Mouse (Mus musculus) myocyte (in vitro differentiated cells): ENCODE data around the gene Dnajc8. TPM values are rescaled to one million over a fixed set of nuclear protein-coding genes. Genes with fewer than 3 reads are reported as not detected.

Experiments used
- H3K27me3 ChIP-seq: one replicate; pipeline ENCODE4 v1.6.1; 2011; ENCODE audit not compliant: control insufficient read depth, insufficient read depth, insufficient read length
- H3K36me3 ChIP-seq: one replicate; pipeline ENCODE4 v1.6.1; 2011; ENCODE audit not compliant: control insufficient read depth, insufficient read depth
- H3K4me2 ChIP-seq: one replicate; pipeline ENCODE4 v1.6.1; 2011; ENCODE audit warnings: low read depth, control low read depth
- H3K4me3 ChIP-seq: one replicate; pipeline ENCODE4 v1.5.1; 2011; ENCODE audit warnings: mild to moderate bottlenecking, control low read depth, moderate library complexity
- H3K79me2 ChIP-seq: one replicate; pipeline ENCODE4 v1.6.1; 2011; ENCODE audit not compliant: control insufficient read depth, insufficient read depth
- H3ac ChIP-seq: one replicate; pipeline ENCODE4 v1.6.1; 2011; ENCODE audit not compliant: control insufficient read depth, insufficient read length
- CEBPB ChIP-seq: IDR thresholded peaks from 2 replicates; pipeline ENCODE4 v1.6.1; 2011; ENCODE audit warnings: mild to moderate bottlenecking, moderate library complexity; ENCODE audit not compliant: poor library complexity, insufficient read depth, severe bottlenecking
- E2F4 ChIP-seq: IDR thresholded peaks from one replicate; pipeline ENCODE4 v1.6.1; 2011; ENCODE audit warnings: mild to moderate bottlenecking, control low read depth, moderate library complexity; ENCODE audit not compliant: insufficient read depth
- MAX ChIP-seq: IDR thresholded peaks from one replicate; pipeline ENCODE4 v1.6.1; 2011; ENCODE audit warnings: low read depth, mild to moderate bottlenecking, control low read depth
- MYOD1 ChIP-seq, 3 experiments: IDR thresholded peaks; one replicate each; pipeline ENCODE4 v1.6.1; 2011; ENCODE audit warnings: control low read depth in 2 of 3, low read depth in 2 of 3, mild to moderate bottlenecking in 2 of 3, moderate library complexity in 1 of 3; ENCODE audit not compliant: insufficient read length in 2 of 3, control insufficient read depth in 1 of 3
- MYOG ChIP-seq, 3 experiments: IDR thresholded peaks; one replicate each; pipeline ENCODE4 v1.6.1; 2011; ENCODE audit warnings: control low read depth in 2 of 3, low read depth in 2 of 3, mild to moderate bottlenecking in 2 of 3; ENCODE audit not compliant: insufficient read length in 2 of 3, control insufficient read depth in 1 of 3, insufficient read depth in 1 of 3
- POLR2A ChIP-seq: IDR thresholded peaks from one replicate; pipeline ENCODE4 v1.6.1; 2011; ENCODE audit warnings: low read depth, mild to moderate bottlenecking, control low read depth, moderate library complexity; ENCODE audit not compliant: insufficient read length
- POLR2AphosphoS2 ChIP-seq: IDR thresholded peaks from one replicate; pipeline ENCODE4 v1.6.1; 2011; ENCODE audit warnings: low read depth, control low read depth; ENCODE audit not compliant: insufficient read length
- REST ChIP-seq: IDR thresholded peaks from one replicate; pipeline ENCODE4 v1.6.1; 2011; ENCODE audit warnings: mild to moderate bottlenecking, control low read depth, moderate library complexity; ENCODE audit not compliant: insufficient read depth, insufficient read length
- SRF ChIP-seq: IDR thresholded peaks from one replicate; pipeline ENCODE4 v1.6.1; 2011; ENCODE audit warnings: low read depth; ENCODE audit not compliant: control insufficient read depth, insufficient read length
- TCF12 ChIP-seq: IDR thresholded peaks from one replicate; pipeline ENCODE4 v1.6.1; 2011; ENCODE audit warnings: mild to moderate bottlenecking, control low read depth; ENCODE audit not compliant: poor library complexity, insufficient read depth, severe bottlenecking
- TCF3 ChIP-seq: IDR thresholded peaks from one replicate; pipeline ENCODE4 v1.6.1; 2011; ENCODE audit warnings: low read depth, control low read depth; ENCODE audit not compliant: insufficient read length
- USF1 ChIP-seq: IDR thresholded peaks from one replicate; pipeline ENCODE4 v1.6.1; 2011; ENCODE audit warnings: low read depth, mild to moderate bottlenecking, control low read depth, moderate library complexity
- polyA plus RNA-seq: library from polyadenylated mRNA; unstranded; fragments of >200 nt; fragmentation: generic; extraction: Trizol; gene quantifications from one replicate; pipeline ENCODE4 v1.2.1, GENCODE M21; 2012; ENCODE audit warnings: missing spikeins

The Dnajc8 gene
- polyA plus RNA-seq, 1 experiment: 95.1 TPM

DNA sequence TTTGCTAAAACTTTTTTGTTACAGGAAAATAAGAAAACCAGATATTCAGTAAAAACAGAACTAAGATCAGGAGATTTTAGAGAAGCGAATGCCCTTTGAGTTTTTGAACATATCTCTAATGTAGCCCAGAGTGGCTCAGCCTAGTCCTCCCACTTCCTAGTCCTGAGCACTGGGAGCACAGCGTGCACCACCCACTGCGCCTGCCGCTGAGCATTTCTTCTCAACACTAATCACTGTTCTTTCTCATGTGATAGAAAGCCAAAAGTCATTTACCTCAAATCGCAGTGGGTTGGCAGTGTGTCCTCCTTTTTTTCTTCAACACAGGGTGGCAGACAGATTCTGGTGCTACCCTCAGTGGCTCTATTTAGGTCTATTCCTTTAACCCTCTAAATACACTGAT, 4.1 kb downstream of the Dnajc8 start:
- Histone ChIP-seq H3K79me2 (peaks cover 59% of the 10 kb centered on the region), H3K4me3 (no peak overlapping the region), H3K36me3 (peaks cover 39% of the 10 kb centered on the region), H3K27me3 (no peaks in the 10 kb centered on the region), H3ac (no peak overlapping the region), H3K4me2 (no peak overlapping the region)
- no peak for TF ChIP-seq CEBPB
- TF ChIP-seq TCF3: no peak
- TF ChIP-seq REST: no peak
- no peak for TF ChIP-seq MAX
- TF ChIP-seq MYOD1 (IDR thresholded peaks at IDR 0.05; ENCODE audit: control insufficient read depth in 1 of 3, insufficient read length in 2 of 3, low read depth in 2 of 3): no peak
- no peak for TF ChIP-seq MYOG (IDR thresholded peaks at IDR 0.05; ENCODE audit: control insufficient read depth in 1 of 3, insufficient read depth in 1 of 3, insufficient read length in 2 of 3, low read depth in 2 of 3)
- no peak for TF ChIP-seq E2F4
- no peak for TF ChIP-seq SRF
- no peak for TF ChIP-seq POLR2AphosphoS2
- TF ChIP-seq POLR2A: no peak
- TF ChIP-seq TCF12: no peak
- TF ChIP-seq USF1: no peak

DNA sequence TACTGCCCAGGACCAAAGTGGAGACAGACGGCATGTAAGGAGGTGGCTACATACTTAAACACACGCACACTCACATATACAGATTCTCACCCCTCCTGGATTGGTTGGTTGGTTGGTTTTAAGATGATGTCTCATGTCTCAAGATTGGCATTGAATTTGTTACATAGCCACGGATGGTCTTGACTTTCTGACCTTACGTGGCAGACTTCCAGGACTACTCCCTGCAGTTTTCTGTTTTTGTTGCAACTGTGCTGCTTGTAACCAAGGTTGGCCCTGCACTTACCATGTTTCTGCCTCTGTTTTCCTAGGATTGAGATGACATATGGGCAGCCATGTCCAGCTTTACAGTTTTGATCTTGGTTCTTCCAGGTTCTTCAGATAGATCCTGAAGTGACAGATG, 6.1 kb downstream of the Dnajc8 start:
- Histone ChIP-seq H3K36me3 (peaks cover 51% of the 10 kb centered on the region), H3K27me3 (no peaks in the 10 kb centered on the region), H3K79me2 (peaks cover 44% of the 10 kb centered on the region), H3K4me2 (no peak overlapping the region), H3K4me3 (no peak overlapping the region), H3ac (no peak overlapping the region)
- TF ChIP-seq SRF: no peak
- no peak for TF ChIP-seq USF1
- TF ChIP-seq POLR2A: no peak
- no peak for TF ChIP-seq REST
- TF ChIP-seq MAX: no peak
- no peak for TF ChIP-seq E2F4
- no peak for TF ChIP-seq POLR2AphosphoS2
- TF ChIP-seq MYOD1 (IDR thresholded peaks at IDR 0.05; ENCODE audit: control insufficient read depth in 1 of 3, insufficient read length in 2 of 3, low read depth in 2 of 3): no peak
- TF ChIP-seq CEBPB: no peak
- no peak for TF ChIP-seq TCF12
- TF ChIP-seq MYOG (IDR thresholded peaks at IDR 0.05; ENCODE audit: control insufficient read depth in 1 of 3, insufficient read depth in 1 of 3, insufficient read length in 2 of 3, low read depth in 2 of 3): no peak
- no peak for TF ChIP-seq TCF3

DNA sequence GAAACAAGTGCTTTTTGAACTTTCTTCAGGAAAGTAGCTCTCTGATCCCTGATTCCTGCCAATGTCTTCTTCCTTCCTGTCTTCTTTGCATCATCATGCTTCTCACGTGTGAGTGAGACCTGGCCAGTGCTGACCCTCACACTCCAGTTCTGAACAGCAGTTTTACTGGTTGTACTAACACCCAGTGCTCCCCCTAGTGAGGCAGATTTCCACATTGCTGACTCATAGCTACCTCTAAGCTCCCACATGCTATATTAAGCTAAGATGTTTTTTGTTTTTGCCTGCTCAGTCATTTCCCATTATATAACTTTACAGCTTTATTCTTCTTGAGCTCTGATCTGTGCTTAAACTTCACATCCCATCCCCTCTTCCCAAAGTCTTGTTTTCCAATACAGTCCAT, 7.4 kb downstream of the Dnajc8 start:
- Histone ChIP-seq H3ac (no peak overlapping the region), H3K27me3 (no peaks in the 10 kb centered on the region), H3K36me3 (peaks cover 58% of the 10 kb centered on the region), H3K79me2 (peaks cover 31% of the 10 kb centered on the region), H3K4me2 (no peak overlapping the region), H3K4me3 (no peak overlapping the region)
- TF ChIP-seq TCF12: no peak
- no peak for TF ChIP-seq SRF
- no peak for TF ChIP-seq MAX
- no peak for TF ChIP-seq POLR2AphosphoS2
- no peak for TF ChIP-seq REST
- no peak for TF ChIP-seq TCF3
- no peak for TF ChIP-seq POLR2A
- TF ChIP-seq MYOG (IDR thresholded peaks at IDR 0.05; ENCODE audit: control insufficient read depth in 1 of 3, insufficient read depth in 1 of 3, insufficient read length in 2 of 3, low read depth in 2 of 3): no peak
- TF ChIP-seq MYOD1 (IDR thresholded peaks at IDR 0.05; ENCODE audit: control insufficient read depth in 1 of 3, insufficient read length in 2 of 3, low read depth in 2 of 3): no peak
- TF ChIP-seq CEBPB: no peak

GRCm38 (mm10) chr4:132545851-132546250, 10.5 kb downstream of the Dnajc8 start:
- Histone ChIP-seq H3K27me3 (no peaks in the 10 kb centered on the region), H3ac (no peak overlapping the region), H3K79me2 (peaks cover 8% of the 10 kb centered on the region), H3K4me2 (no peak overlapping the region), H3K4me3 (no peak overlapping the region), H3K36me3 (peaks cover 77% of the 10 kb centered on the region)
- TF ChIP-seq POLR2A (no peak), REST (no peak), MYOG (IDR thresholded peaks at IDR 0.05; ENCODE audit: control insufficient read depth in 1 of 3, insufficient read depth in 1 of 3, insufficient read length in 2 of 3, low read depth in 2 of 3) (no peak), USF1 (no peak)

DNA sequence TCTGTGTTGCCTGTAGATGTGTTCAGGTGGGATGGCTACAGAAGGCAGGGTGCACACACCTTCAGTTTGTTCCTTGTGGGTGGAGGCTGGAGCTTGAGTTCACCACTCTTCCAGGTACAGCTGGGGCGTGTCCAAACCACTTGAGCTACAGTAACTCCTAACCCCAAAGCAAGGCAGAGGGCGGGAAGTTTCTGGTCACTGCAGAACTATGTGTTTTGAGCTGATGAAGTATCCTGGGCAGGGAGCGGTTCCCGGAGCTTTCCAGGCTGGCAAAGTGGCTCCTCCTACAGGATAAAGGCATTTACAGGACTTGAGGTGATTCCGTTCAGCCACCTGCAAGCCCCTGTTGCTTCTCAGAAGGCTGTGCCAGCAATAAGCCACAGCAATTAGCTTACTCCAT, 18.9 kb downstream of the Dnajc8 start:
- H3K4me3 ChIP-seq: no peak overlapping the region
- peaks cover 19% of the 10 kb centered on the region for H3K36me3 ChIP-seq
- TF ChIP-seq MYOD1 (IDR thresholded peaks at IDR 0.05; ENCODE audit: control insufficient read depth in 1 of 3, insufficient read length in 2 of 3, low read depth in 2 of 3) (no peak), TCF3 (no peak), MYOG (IDR thresholded peaks at IDR 0.05; ENCODE audit: control insufficient read depth in 1 of 3, insufficient read depth in 1 of 3, insufficient read length in 2 of 3, low read depth in 2 of 3) (no peak), USF1 (no peak), MAX (no peak), REST (no peak), E2F4 (no peak), SRF (no peak), CEBPB (no peak), TCF12 (no peak)
- H3K4me2 ChIP-seq: no peak overlapping the region
- peaks cover 3% of the 10 kb centered on the region for H3K79me2 ChIP-seq
- H3K27me3 ChIP-seq: no peaks in the 10 kb centered on the region
- no peak overlapping the region for H3ac ChIP-seq
